Mouse (Mus musculus) ovary, adult 18-20 months (tissue): Measurements from ENCODE around the gene Gdpd4.

ENCODE experiments used
- DNase-seq: peaks from one replicate; pipeline ENCODE4 v3.0.0; 2022; ENCODE audit warnings: low spot score, mixed read lengths

Gene Gdpd4

DNA sequence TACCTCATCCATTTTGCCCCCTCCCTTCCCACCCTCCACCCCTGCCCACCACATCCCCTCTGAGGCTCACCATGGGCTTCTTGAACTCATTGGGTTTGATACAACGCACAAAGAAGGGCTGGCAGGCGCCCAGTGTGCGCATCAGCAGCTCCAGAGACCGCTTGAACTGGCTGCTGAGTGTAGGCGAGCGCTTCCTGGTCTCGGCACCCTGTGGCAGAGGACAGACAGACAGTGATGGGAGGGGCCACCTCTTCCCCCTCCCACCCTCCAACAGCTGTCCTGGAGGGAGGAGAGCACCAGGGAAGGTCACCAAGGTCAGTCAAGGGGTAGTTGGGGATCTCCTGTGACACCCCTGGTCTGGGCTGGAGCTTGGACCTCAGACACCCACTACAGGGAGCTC, 165.6 kb downstream of the Gdpd4 start:
- DNase-seq: no peak

DNA sequence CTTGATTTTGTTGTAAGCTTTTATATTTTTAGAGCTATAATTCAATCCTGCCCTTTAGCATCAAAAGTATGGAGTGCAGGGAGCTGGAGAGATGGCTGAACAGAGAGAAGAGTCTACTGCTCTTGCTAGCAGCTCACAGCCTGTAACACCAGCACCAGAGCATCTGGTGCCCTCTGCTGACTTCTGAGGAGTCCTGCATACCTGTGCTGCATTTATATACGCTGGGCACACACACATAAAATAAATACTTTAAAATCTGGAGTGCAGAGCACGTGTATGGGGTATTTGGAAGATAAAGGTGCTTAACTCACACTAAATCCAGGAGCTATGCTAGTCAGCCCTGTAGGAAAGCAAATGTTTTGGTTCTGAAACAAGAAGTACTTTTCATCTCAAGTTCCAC, 166.6 kb downstream of the Gdpd4 start:
- no peak for DNase-seq

DNA sequence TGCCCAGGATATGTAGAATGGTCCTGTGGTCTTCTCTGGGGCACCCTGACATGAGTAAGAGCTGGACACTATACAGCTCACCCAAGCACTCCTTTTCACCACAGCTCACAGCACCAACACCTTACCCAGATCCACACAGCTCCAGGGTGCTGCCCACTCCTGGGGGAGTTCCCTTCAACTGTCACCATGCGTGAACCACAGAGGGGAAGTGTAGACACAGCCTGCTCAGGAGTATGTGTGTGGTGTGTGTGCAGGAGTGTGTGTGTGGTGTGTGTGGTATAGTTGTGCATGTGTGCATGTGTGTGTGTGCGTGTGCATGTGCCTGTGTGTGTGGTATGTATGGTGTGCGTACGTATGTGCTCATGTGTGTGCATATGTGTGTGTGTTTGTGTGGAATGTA, 176.1 kb downstream of the Gdpd4 start:
- no peak for DNase-seq

DNA sequence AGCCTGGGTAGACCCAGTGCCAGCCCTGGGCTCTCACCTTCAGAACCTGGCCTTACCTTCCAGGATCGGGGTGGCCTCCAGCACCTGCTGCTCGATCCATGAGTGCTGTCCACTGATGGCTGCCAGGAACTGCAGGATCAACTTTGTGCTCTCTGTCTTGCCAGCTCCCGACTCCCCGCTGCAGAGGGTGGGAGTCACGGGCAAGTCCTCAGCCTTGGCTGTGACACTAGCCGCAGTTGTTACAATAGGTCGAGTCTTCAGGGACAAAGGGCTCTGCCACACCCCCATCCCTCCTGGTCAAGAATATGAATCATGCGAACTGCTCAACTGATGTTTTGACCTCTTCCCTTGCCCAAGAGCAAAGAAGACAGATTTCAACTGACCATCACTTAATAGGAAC, 177.8 kb downstream of the Gdpd4 start:
- no peak for DNase-seq
